Mouse (Mus musculus) lung, adult 10 weeks (tissue): ENCODE measurements around the gene Zswim3. TPM values are rescaled to one million over a fixed set of nuclear protein-coding genes. Genes with fewer than 3 reads are reported as not detected.

ENCODE experiments used
- polyA plus RNA-seq: library from polyadenylated mRNA; stranded (reverse); fragments of 350-450 nt; fragmentation: Illumina TruSeq; extraction: RNeasy Lipid Tissue Mini Kit (QIAGEN cat#74804); gene quantifications from one replicate; pipeline ENCODE4 v1.2.3, GENCODE M21; 2014; ENCODE audit warnings: low read depth, low replicate concordance; ENCODE audit not compliant: insufficient read depth

Gene Zswim3
- polyA plus RNA-seq, result 2.5 TPM

GRCm38 (mm10) chr2:164804533-164805331, at the start of gene Zswim3, which contains the start of gene Acot8:
Zswim3 (plus strand) TSS chr2:164805098.
Acot8 (minus strand) TSS chr2:164804882.

DNA sequence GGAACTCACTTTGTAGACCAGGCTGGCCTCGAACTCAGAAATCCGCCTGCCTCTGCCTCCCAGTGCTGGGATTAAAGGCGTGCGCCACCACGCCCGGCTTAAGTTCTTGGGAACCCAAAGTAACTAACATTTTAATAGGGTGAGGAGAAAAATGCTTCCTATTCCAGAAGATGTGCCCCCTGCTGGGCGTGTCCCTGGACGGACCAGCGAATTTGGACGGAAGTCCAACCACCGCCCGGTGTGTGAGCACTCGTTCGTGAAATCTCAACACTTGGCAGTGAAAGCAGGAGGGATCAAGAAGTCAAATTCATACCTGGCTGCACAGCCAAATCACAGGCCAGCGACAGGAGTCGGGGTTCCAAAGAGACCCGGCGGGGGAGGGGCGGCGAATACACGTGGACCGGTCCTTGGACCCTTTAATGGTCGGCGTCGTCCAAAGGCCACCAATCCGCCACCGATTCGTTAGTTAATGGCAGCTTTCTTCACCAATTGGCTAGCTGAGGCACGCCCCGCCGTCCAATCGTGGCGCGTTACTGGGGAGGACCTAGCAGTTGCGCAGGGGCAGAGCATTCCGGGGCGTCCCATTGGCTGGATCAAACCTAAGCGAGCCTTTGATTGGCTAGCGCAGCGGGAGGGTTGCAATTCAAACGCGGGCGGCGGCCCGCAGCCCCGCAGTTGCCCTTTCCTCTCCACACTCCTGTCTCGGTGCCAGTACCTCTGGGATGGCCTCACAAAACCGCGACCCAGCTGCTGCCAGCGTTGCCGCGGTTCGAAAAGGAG, 35.5 kb upstream of the Zswim3 start, which contains the start of gene Ube2c:
Gene Ube2c, plus strand, starts transcription at position 641 of the 780 bp plus-strand sequence.

GRCm38 (mm10) chr2:164779481-164780086, 25.3 kb upstream of the Zswim3 start, which contains the start of gene Tnnc2:
Tnnc2 (minus strand) TSS chr2:164779967.

DNA sequence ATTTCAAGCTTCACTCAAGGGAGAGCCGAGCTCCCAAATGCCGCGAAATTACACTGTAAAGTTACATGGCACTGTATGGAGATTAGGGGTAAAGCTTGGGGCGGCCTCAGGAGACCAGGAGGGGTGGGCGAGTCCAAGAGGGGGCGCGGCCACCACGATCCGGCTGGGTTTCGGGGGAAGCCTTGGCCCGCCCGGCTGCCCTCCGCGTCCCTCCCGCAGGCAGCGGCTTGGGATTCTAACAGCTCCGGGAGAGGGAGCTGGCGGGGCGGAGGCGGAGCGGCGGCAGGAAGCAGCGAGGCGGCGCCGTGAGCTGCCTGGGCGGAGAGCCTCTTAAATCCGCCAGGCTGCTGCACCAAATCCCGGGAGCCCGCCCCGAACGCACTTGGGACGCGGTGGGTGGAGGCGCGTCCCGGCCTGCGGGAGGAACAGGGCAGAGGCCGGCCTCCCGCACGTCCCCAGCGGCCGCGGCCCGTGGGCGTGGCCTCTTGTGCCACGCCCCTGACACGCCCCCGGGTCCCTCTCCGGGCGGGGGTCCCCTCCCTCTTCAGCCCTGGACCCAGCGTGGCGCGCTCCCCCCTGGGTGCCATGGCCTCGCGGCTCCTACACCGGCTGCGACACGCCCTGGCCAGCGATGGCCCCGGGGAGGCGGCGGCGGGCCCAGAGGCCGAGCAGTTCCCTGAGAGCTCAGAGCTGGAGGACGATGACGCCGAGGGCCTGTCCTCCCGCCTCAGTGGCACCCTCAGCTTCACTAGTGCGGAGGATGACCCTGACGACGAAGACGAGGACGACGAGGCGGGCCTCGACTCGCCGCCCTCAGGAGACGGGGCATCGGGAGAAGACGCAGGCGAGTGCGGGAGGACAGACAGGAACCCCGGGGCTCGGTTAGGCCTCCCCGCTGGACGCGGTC, 19.2 kb upstream of the Zswim3 start, which contains the start of gene Snx21:
Gene Snx21, plus strand, starts transcription at position 343 of the 907 bp plus-strand sequence.

GRCm38 (mm10) chr2:164822636-164823165, 17.8 kb downstream of the Zswim3 start, which contains the start of gene Zswim1:
Zswim1 (plus strand) TSS chr2:164822686.

GRCm38 (mm10) chr2:164828437-164828836, 23.5 kb downstream of the Zswim3 start, which contains the start of gene Spata25:
Spata25 (minus strand) TSS chr2:164828537.

DNA sequence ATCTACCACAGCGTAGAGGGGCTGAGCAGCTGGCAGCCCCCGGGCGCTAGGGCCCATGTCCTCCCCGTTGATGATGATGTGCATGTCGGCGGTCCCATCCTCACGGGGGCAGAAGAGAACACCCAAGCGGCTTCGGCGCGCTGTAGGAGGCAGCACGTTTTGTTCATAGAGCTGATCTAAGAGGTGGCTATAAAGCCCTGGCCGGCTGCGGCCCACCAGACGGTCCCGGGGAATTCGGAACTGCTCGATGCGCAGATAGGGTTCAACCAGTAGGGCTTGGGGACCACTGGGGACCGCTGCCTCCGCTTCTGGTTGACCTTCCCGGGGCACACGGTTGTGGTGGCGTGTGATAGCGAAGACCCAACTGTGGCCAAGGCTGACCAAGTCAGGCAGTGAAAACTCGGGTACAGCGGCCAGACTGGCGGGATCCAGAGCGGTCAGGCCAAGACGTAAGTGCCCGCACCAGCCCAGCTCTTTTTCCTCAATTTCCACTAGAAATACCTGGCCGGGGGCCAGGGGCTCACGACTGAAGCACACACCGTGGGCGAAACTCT, 27.9 kb downstream of the Zswim3 start, which contains the start of gene Ctsa:
Gene Ctsa, plus strand, starts transcription at position 126 of the 554 bp plus-strand sequence.

DNA sequence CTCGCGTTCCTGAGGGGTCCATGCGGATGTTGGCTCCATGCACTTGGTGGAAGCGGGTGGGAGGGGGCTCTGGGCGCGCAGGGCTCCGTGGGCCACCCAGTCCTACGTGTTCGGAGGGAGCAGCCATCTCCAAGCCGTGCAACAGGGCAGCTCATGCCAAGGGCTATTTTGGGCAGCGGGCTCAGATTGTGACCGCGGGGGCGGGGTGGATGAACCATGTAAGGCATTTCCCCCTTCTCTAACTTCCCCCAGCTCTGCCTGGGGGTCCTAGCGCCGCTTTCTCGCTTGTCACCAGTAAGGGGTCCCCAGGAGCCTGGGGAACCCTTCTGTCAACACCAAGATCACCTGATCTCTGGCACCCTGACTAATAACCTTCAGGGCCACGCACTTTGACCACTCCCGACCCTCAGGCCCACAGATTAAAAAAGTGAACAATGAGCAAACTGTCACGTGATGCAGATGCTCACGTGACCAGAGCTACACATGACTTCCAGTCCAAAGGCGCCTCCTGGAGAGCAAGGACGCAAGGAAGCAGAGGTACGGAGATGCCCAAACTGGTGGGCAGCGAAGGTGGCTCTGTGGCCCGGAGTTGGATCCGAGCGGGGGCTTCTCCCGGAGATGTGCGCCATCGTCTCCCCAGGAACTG, 28.5 kb downstream of the Zswim3 start, which contains the start of gene Neurl2:
Gene Neurl2, minus strand, starts transcription at position 143 of the 646 bp plus-strand sequence.

DNA sequence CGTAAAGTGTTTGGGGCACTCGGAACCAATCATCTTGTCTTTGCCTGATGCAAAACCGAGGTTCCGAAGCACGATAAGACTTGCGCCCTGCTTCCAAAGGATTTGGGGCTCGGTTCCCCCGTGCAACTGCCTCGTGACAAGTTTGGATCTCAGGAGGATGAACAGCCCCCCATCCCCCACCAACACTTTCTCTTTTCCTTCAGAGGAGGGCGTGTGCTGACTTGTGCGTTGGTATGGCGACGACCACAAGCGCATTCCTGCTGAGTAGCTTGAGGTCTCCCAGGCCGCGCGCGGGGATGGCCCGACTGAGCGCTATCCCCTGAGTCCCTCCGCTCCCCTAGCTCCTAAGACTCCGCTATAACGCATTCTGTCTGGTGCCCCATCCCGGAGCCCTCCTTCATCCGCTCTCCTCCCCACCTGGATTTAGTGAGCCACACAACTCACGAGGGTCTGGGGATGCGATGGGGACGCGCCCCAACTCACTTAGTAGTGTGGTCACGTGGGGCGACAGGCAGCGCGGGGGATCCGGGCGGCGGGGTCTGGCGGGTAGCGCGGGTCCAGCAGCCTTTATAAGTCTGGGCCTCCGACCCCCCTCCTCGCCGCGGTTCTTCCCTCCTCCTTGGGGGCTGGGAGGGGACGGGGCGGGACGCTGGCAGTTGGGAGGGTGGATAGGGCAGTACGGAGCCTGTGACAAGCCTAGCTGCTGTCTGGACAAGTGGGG, 52.4 kb downstream of the Zswim3 start, which contains the start of gene Pltp:
Gene Pltp, minus strand, starts transcription at position 611 of the 721 bp plus-strand sequence.

Other genes with a start within 250 kb of the Zswim3 start
- gene Wfdc2, start 242.7 kb upstream of the Zswim3 start, polyA plus RNA-seq, result 2,326 TPM
- not detected for gene Spint3, start 231.6 kb upstream of the Zswim3 start, polyA plus RNA-seq
- gene Wfdc6a, start 219.7 kb upstream of the Zswim3 start, polyA plus RNA-seq, result 4.4 TPM
- gene Eppin, start 211.5 kb upstream of the Zswim3 start, polyA plus RNA-seq, result not detected
- 3.0 TPM for gene Wfdc6b, start 191.6 kb upstream of the Zswim3 start, polyA plus RNA-seq
- 1.2 TPM for gene Wfdc8, start 191.5 kb upstream of the Zswim3 start, polyA plus RNA-seq
- gene Wfdc16, start 166.3 kb upstream of the Zswim3 start, polyA plus RNA-seq, result 0.95 TPM
- 3.9 TPM for gene Wfdc10, start 149.1 kb upstream of the Zswim3 start, polyA plus RNA-seq
- not detected for gene Wfdc9, start 148.5 kb upstream of the Zswim3 start, polyA plus RNA-seq
- gene Wfdc11, start 131.0 kb upstream of the Zswim3 start, polyA plus RNA-seq, result not detected
- 1.2 TPM for gene Wfdc13, start 120.0 kb upstream of the Zswim3 start, polyA plus RNA-seq
- gene Spint4, start 106.6 kb upstream of the Zswim3 start, polyA plus RNA-seq, result not detected
- gene Spint5, start 89.8 kb upstream of the Zswim3 start, polyA plus RNA-seq, result not detected
- 4.4 TPM for gene Wfdc3, start 59.2 kb upstream of the Zswim3 start, polyA plus RNA-seq
- 19.0 TPM for gene Dnttip1, start 59.1 kb upstream of the Zswim3 start, polyA plus RNA-seq
- gene Ube2c, start 35.2 kb upstream of the Zswim3 start, polyA plus RNA-seq, result 3.6 TPM
- gene Tnnc2, start 25.1 kb upstream of the Zswim3 start, polyA plus RNA-seq, result not detected
- gene Snx21, start 19.3 kb upstream of the Zswim3 start, polyA plus RNA-seq, result 23.7 TPM
- gene Acot8, start 216 bp upstream of the Zswim3 start, polyA plus RNA-seq, result 15.4 TPM
- gene Zswim1, start 17.6 kb downstream of the Zswim3 start, polyA plus RNA-seq, result 5.2 TPM
- gene Spata25, start 23.4 kb downstream of the Zswim3 start, polyA plus RNA-seq, result 0.45 TPM
- gene Ctsa, start 27.8 kb downstream of the Zswim3 start, polyA plus RNA-seq, result 104 TPM
- gene Neurl2, start 28.4 kb downstream of the Zswim3 start, polyA plus RNA-seq, result 4.4 TPM
- gene Pltp, start 52.6 kb downstream of the Zswim3 start, polyA plus RNA-seq, result 368 TPM
- 39.9 TPM for gene Pcif1, start 74.2 kb downstream of the Zswim3 start, polyA plus RNA-seq
- gene Zfp335, start 106.7 kb downstream of the Zswim3 start, polyA plus RNA-seq, result 5.3 TPM
- gene Mmp9, start 135.7 kb downstream of the Zswim3 start, polyA plus RNA-seq, result 8.8 TPM
- gene Slc12a5, start 155.7 kb downstream of the Zswim3 start, polyA plus RNA-seq, result 1.6 TPM
- 15.4 TPM for gene Ncoa5, start 229.8 kb downstream of the Zswim3 start, polyA plus RNA-seq